9 mouse cellular contexts compared by ENCODE assay signal in the genomic region with DNA sequence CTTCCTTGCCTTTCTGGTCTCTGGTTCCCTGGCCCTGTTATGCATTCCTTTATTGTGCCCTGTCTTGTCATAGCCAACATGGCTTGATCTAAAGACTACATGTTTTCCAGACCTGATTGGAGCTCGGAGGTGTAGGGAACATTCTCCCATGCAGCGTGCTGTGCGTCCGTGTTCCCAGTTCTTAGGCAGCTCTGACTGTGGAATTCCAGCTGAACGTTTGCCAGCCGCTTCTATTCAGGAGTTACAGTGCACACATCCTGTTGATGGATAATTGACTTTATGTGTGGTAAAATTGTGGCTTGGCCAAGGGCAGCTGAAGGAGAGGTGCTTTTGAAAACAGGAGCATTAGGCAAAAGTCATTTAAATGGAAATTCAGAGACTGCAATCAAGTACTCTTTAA. TPM values are rescaled to one million over a fixed set of nuclear protein-coding genes. Genes with fewer than 3 reads are reported as not detected.
DNase-seq lines count a peak whose midpoint lies in the region; ATAC-seq lines count a peak whose summit lies in the region.
"Had no signal": no experiment of that assay in that cellular context is flagged by ENCODE, and none has a peak within 500 bp of the region (broad histone marks: within the 10 kb centered on the region; RNA-seq: fewer than 3 reads in every experiment).

No protein-coding gene starts in this region.

- H3K9me3 ChIP-seq in hindbrain, embryonic 13.5 days = no peaks in the 10 kb centered on the region
- H3K9me3 ChIP-seq in hindbrain, embryonic 11.5 days (ENCODE audit: control insufficient read depth, low read length) = no peaks in the 10 kb centered on the region
- H3K9me3 ChIP-seq in heart, embryonic 12.5 days (replicated peaks) = no peaks in the 10 kb centered on the region
- no peaks in the 10 kb centered on the region for H3K9me3 ChIP-seq in kidney, embryonic 15.5 days (replicated peaks)

- H3K36me3 ChIP-seq in hindbrain, embryonic 13.5 days = peaks cover 22% of the 10 kb centered on the region
- H3K36me3 ChIP-seq in hindbrain, embryonic 11.5 days (ENCODE audit: control insufficient read depth, insufficient read depth, low read length) = no peaks in the 10 kb centered on the region
- H3K36me3 ChIP-seq in heart, embryonic 12.5 days = peaks cover 7% of the 10 kb centered on the region
- H3K36me3 ChIP-seq in kidney, embryonic 15.5 days = peaks cover 26% of the 10 kb centered on the region; the same call in 1 of the 2 replicates

- H3K9ac ChIP-seq in hindbrain, embryonic 13.5 days = no peak overlapping the region
- no peak overlapping the region for H3K9ac ChIP-seq in hindbrain, embryonic 11.5 days (ENCODE audit: low read depth, low read length)
- H3K9ac ChIP-seq in heart, embryonic 12.5 days = peak overlapping the region; percentile 25; the same call in 1 of the 2 replicates
- no peak overlapping the region; the same call in 1 of the 2 replicates for H3K9ac ChIP-seq in kidney, embryonic 15.5 days

- peaks cover 14% of the 10 kb centered on the region; the same call in 1 of the 2 replicates for H3K4me1 ChIP-seq in hindbrain, embryonic 13.5 days (replicated peaks)
- H3K4me1 ChIP-seq in hindbrain, embryonic 11.5 days (replicated peaks; ENCODE audit: control insufficient read depth, insufficient read depth, low read length) = no peaks in the 10 kb centered on the region
- peaks cover 32% of the 10 kb centered on the region for H3K4me1 ChIP-seq in heart, embryonic 12.5 days (replicated peaks)
- H3K4me1 ChIP-seq in kidney, embryonic 15.5 days = 0 out of 2 replicates have a peak, but pooled peaks cover 5% of the 10 kb centered on the region

- no peak overlapping the region for H3K4me2 ChIP-seq in hindbrain, embryonic 13.5 days
- no peak overlapping the region for H3K4me2 ChIP-seq in hindbrain, embryonic 11.5 days (replicated peaks; ENCODE audit: low read depth, low read length)
- peak overlapping the region; percentile 40 for H3K4me2 ChIP-seq in heart, embryonic 12.5 days
- no peak overlapping the region for H3K4me2 ChIP-seq in kidney, embryonic 15.5 days

- ATAC-seq in hindbrain, embryonic 13.5 days (ENCODE audit: low FRiP score) = no peak
- no peak for ATAC-seq in hindbrain, embryonic 11.5 days (ENCODE audit: low FRiP score)
- ATAC-seq in heart, embryonic 12.5 days (ENCODE audit: insufficient number of reproducible peaks, low FRiP score) = 0 out of 2 replicates have a peak, but pooled peaks have one; percentile 6
- ATAC-seq in kidney, embryonic 15.5 days (replicated peaks; ENCODE audit: low FRiP score) = no peak
- ATAC-seq in cerebellum, adult (ENCODE audit: insufficient number of reproducible peaks, low FRiP score, low TSS enrichment) = no peak

- H3K27me3 ChIP-seq in hindbrain, embryonic 13.5 days = no peaks in the 10 kb centered on the region
- H3K27me3 ChIP-seq in hindbrain, embryonic 11.5 days (ENCODE audit: control insufficient read depth, insufficient read depth, low read length) = no peaks in the 10 kb centered on the region
- no peaks in the 10 kb centered on the region for H3K27me3 ChIP-seq in heart, embryonic 12.5 days (replicated peaks)
- H3K27me3 ChIP-seq in kidney, embryonic 15.5 days = no peaks in the 10 kb centered on the region

- no peak overlapping the region for H3K4me3 ChIP-seq in hindbrain, embryonic 13.5 days
- H3K4me3 ChIP-seq in hindbrain, embryonic 11.5 days (ENCODE audit: low read depth, low read length) = no peak overlapping the region
- H3K4me3 ChIP-seq in heart, embryonic 12.5 days = no peak overlapping the region
- no peak overlapping the region for H3K4me3 ChIP-seq in kidney, embryonic 15.5 days (replicated peaks)

- H3K27ac ChIP-seq in hindbrain, embryonic 13.5 days = peak overlapping the region; percentile 66
- no peak overlapping the region for H3K27ac ChIP-seq in hindbrain, embryonic 11.5 days (ENCODE audit: low read depth, low read length)
- H3K27ac ChIP-seq in heart, embryonic 12.5 days (ENCODE audit: poor library complexity, severe bottlenecking) = peak overlapping the region; percentile 82
- H3K27ac ChIP-seq in kidney, embryonic 15.5 days = peak overlapping the region; percentile 71

- 78% methylated on average over 6 of the region's 6 CpGs for WGBS in hindbrain, embryonic 13.5 days
- 91% methylated on average over 6 of the region's 6 CpGs for WGBS in hindbrain, embryonic 11.5 days
- 43% methylated on average over 6 of the region's 6 CpGs for WGBS in heart, embryonic 12.5 days
- WGBS in kidney, embryonic 15.5 days = 58% methylated on average over 6 of the region's 6 CpGs

- no peak for DNase-seq in hindbrain, embryonic 11.5 days (ENCODE audit: low spot score)
- DNase-seq in R1 (ENCODE audit: low read depth, low spot score) = peak; percentile 49
- DNase-seq in left cerebral cortex, adult 11 months (ENCODE audit: low spot score) = no peak
- DNase-seq in urinary bladder, adult 18-20 months (ENCODE audit: low spot score in 2 of 2) = no peak
- DNase-seq: adrenal gland, postnatal 25 days had no signal

RNA-seq across cellular contexts. Expression of a gene that starts 36.9 kb away (rescaled TPM):
- 0.14 and 0.19 TPM in 2 replicates for polyA plus RNA-seq in hindbrain, embryonic 13.5 days (2015; fragmentation: Nextera tagmentation; extraction: Ambion mirVana)
- 0.06 TPM in 1 of 2 replicates, not detected in the other for polyA plus RNA-seq in hindbrain, embryonic 11.5 days (2014; fragmentation: Nextera tagmentation; extraction: Ambion mirVana)
- polyA plus RNA-seq in heart, embryonic 12.5 days (2016; fragmentation: Nextera tagmentation; extraction: Ambion mirVana) = 0.10 TPM in 1 of 2 replicates, not detected in the other
- polyA plus RNA-seq in kidney, embryonic 15.5 days (2015; fragmentation: Nextera tagmentation; extraction: Ambion mirVana) = 6.1 and 6.4 TPM in 2 replicates
